Mouse (Mus musculus) neural tube, embryonic 11.5 days (tissue): Measurements from ENCODE around the gene Fam133b. TPM values are rescaled to one million over a fixed set of nuclear protein-coding genes. Genes with fewer than 3 reads are reported as not detected.
A peak's percentile ranks its signal among the peaks of the same experiment; 100 is the strongest.

Experiments used
- ATAC-seq: fragments of 200-750 bp; cut with Nextera tagmentation; 2 replicates; pipeline ENCODE4 v1.8.0; 2017; ENCODE audit warnings: moderate number of reproducible peaks, mild to moderate bottlenecking, moderate TSS enrichment, moderate library complexity; ENCODE audit not compliant: insufficient read depth, low FRiP score, low TSS enrichment
- DNase-seq: peaks from one replicate; pipeline ENCODE4 v3.0.0-alpha.2; 2015; ENCODE audit warnings: low spot score
- H3K27ac ChIP-seq: fragments of 300-500 bp; sonication (generic); 2 replicates; pipeline ENCODE4 v1.5.1; 2014; ENCODE audit warnings: low read depth, mild to moderate bottlenecking, low read length
- H3K27me3 ChIP-seq: fragments of 300-500 bp; sonication (generic); 2 replicates; pipeline ENCODE4 v1.6.1; 2014; ENCODE audit warnings: mild to moderate bottlenecking, low read length, mixed read lengths; ENCODE audit not compliant: control insufficient read depth, insufficient read depth
- H3K36me3 ChIP-seq: fragments of 300-500 bp; sonication (generic); 2 replicates; pipeline ENCODE4 v1.6.1; 2014; ENCODE audit warnings: mild to moderate bottlenecking, low read length, moderate library complexity, mixed read lengths; ENCODE audit not compliant: control insufficient read depth, insufficient read depth
- H3K4me1 ChIP-seq: fragments of 300-500 bp; sonication (generic); 2 replicates; pipeline ENCODE4 v1.6.1; 2014; ENCODE audit warnings: low read length, mixed read lengths; ENCODE audit not compliant: control insufficient read depth, insufficient read depth
- H3K4me2 ChIP-seq: fragments of 300-500 bp; sonication (generic); 2 replicates; pipeline ENCODE4 v1.6.1; 2014; ENCODE audit warnings: low read depth, mild to moderate bottlenecking, moderate library complexity
- H3K4me3 ChIP-seq: fragments of 300-500 bp; sonication (generic); 2 replicates; pipeline ENCODE4 v1.5.1; 2014; ENCODE audit warnings: low read depth, low read length
- H3K9ac ChIP-seq: fragments of 300-500 bp; sonication (generic); 2 replicates; pipeline ENCODE4 v1.6.1; 2014; ENCODE audit warnings: mild to moderate bottlenecking, low read length
- H3K9me3 ChIP-seq: fragments of 300-500 bp; sonication (generic); 2 replicates; pipeline ENCODE4 v1.6.1; 2016; ENCODE audit warnings: low read length; ENCODE audit not compliant: control insufficient read depth
- WGBS: fragments of 180-500 bp; shearing (Covaris S2); extraction: QIAGEN DNeasy Blood & Tissue Kit; methylation state at CpG from one replicate; pipeline ENCODE4 v1.1.7; 2014; 5-methylcytosine and 5-hydroxymethylcytosine counted together
- polyA plus RNA-seq: library from polyadenylated mRNA; unstranded; fragments of >200 nt; fragmentation: Nextera tagmentation; extraction: Ambion mirVana; gene quantifications from 2 replicates; pipeline ENCODE4 v1.2.1, GENCODE M21; 2014

The Fam133b gene
- polyA plus RNA-seq, 1 experiment from 2014 or later = 35.4 TPM

DNA sequence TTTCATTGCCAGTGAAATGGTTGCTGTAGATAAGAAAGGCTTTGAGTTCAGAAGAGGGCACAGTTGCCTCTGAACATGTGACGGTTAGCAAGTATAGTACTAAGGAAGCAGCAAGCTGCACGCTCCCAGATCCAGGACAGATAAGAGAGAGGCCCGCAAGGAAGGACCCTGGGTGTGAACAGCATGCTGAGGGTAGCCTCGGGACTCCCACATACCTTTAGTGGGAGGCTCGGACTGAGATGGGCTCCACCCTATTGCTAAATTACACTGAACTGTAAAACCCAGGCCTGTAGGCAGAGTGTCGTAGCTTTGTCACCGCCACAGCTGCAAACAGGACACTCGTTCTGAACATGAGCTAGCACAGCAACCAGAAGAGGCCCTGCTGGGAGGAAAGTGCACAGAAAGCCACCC is 28.7 kb upstream of the Fam133b start:
- no peak overlapping the region for H3K9ac ChIP-seq
- no peaks in the 10 kb centered on the region for H3K36me3 ChIP-seq
- no peaks in the 10 kb centered on the region for H3K27me3 ChIP-seq
- no peaks in the 10 kb centered on the region for H3K9me3 ChIP-seq
- H3K4me3 ChIP-seq = no peak overlapping the region
- no peak for DNase-seq
- no peak for ATAC-seq
- no peak overlapping the region for H3K27ac ChIP-seq
- H3K4me2 ChIP-seq = no peak overlapping the region
- no peaks in the 10 kb centered on the region for H3K4me1 ChIP-seq
- 68% methylated on average over 8 of the region's 8 CpGs for WGBS

DNA sequence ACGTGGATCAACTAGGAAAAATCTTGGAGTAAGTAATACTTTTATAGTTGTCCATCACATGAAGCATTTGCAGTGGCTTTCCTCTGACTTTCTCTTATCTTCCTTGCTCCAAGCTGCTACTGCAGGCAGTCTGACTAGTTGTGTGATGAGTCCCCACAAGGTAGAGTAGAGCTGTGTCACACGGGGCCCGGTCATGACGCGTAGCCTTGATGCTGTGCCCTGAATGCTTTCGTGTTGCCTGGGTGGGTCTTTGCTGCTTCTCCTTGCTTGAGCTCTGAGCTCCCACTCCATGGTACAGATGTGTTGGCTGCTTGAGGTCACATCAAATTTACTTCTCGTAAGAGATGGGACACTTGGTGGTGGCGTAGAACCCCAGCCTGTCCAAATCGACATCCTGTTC is 28.2 kb upstream of the Fam133b start:
- Histone ChIP-seq H3K4me2 (no peak overlapping the region), H3K36me3 (no peaks in the 10 kb centered on the region), H3K9ac (no peak overlapping the region), H3K4me3 (no peak overlapping the region), H3K4me1 (no peaks in the 10 kb centered on the region), H3K9me3 (no peaks in the 10 kb centered on the region), H3K27me3 (no peaks in the 10 kb centered on the region), H3K27ac (no peak overlapping the region)
- no peak for DNase-seq
- no peak for ATAC-seq
- WGBS = 91% methylated on average over 9 of the region's 9 CpGs

DNA sequence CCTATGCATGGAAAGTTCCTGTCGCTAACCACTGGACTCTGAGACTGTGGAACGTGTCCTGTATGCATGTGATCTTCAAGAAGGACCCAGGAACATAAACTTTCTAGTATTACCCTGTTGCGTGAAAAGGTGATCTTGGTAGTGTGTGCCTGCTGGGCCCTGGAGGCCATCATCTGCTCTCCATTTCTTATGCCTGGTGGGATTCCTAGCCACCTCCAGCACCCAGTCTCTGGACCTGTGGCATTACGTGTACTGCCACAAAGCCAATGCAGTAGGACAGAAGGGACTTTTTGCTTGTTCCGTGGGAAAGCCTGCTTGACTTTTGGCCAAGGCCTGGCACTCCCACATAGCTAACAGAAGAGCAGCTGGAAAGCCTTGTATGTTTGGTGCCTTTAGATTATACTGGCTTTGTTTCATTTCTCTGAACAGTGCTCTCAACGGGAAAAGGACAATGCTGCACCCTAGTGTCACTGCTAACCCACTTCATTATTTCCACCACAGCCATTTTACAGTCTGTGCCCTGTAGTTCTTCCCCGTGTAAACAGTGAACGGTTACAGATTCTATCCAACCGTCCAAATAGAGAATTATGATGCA is 27.1 kb upstream of the Fam133b start:
- no peaks in the 10 kb centered on the region for H3K4me1 ChIP-seq
- H3K4me3 ChIP-seq = no peak overlapping the region
- WGBS = 76% methylated on average over 9 of the region's 9 CpGs
- DNase-seq (peak; percentile 20), ATAC-seq (no peak)
- no peak overlapping the region for H3K27ac ChIP-seq
- H3K9me3 ChIP-seq = no peaks in the 10 kb centered on the region
- no peak overlapping the region for H3K4me2 ChIP-seq
- no peak overlapping the region for H3K9ac ChIP-seq
- H3K27me3 ChIP-seq = no peaks in the 10 kb centered on the region
- H3K36me3 ChIP-seq = no peaks in the 10 kb centered on the region

DNA sequence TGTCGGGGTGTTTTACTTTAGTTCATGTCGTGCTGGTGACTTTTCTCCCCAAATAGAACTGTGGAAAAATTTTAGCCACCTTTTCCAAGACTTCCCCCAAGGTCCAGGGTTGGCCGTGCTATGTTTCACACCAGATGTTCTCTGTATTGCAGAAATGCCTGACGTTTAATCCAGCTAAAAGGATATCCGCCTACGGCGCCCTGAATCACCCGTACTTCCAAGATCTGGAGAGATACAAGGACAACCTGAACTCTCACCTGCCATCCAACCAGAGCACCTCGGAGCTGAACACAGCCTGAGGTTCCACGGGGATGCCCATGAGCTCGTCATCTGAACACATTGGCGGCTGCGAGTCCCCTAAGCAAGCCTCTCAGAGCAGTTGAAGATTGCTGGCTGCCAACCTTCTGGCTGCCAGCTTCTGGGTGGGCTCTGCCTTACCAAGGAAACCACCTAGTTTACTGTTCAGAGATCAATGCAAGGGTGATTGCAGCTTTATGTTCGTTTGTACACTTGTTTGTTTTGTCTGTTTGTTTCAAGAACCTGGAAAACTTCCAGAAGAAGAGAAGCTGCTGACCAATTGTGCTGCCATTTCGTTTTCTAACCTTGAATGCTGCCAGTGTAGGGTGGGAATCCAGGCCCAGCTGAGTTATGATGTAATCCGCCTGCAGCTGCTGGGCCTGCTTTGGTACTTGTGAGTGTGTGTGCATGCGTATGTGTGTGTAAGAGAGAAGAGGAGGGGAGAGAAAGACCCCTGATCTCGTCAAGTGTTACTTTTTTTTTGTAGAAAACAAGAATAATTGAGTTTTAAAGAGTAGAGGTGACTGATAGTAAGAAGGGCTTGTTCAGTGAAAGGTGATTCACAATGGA is 22.9 kb upstream of the Fam133b start:
- DNase-seq (no peak), ATAC-seq (no peak)
- H3K9me3 ChIP-seq = no peaks in the 10 kb centered on the region
- H3K4me3 ChIP-seq = no peak overlapping the region
- H3K9ac ChIP-seq = no peak overlapping the region
- 87% methylated on average over 18 of the region's 18 CpGs for WGBS
- no peaks in the 10 kb centered on the region for H3K27me3 ChIP-seq
- H3K4me2 ChIP-seq = no peak overlapping the region
- no peaks in the 10 kb centered on the region for H3K4me1 ChIP-seq
- no peaks in the 10 kb centered on the region for H3K36me3 ChIP-seq
- no peak overlapping the region for H3K27ac ChIP-seq

DNA sequence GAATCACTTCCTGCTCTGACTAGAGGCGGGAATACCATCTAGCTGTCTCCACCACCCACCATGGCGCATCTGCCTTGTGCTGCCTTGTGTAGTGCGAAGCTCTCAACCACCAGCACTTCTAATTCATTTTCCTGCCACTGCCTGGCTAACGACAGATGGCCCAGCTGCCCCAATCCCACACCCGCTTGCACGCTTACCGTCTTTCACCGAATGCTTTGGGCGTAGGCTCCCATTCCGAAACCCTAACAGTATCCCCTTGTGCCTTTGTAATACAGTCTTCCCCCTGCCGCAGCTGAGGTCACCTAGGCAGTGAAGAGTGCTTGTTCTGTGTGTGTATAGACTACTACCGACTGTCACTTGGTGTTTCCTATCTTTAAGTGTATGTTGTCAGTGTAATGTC is 21.9 kb upstream of the Fam133b start:
- no peaks in the 10 kb centered on the region for H3K4me1 ChIP-seq
- H3K9me3 ChIP-seq = no peaks in the 10 kb centered on the region
- ATAC-seq (no peak), DNase-seq (no peak)
- H3K36me3 ChIP-seq = no peaks in the 10 kb centered on the region
- no peaks in the 10 kb centered on the region for H3K27me3 ChIP-seq
- H3K4me2 ChIP-seq = no peak overlapping the region
- 90% methylated on average over 12 of the region's 12 CpGs for WGBS
- H3K4me3 ChIP-seq = no peak overlapping the region
- H3K27ac ChIP-seq = no peak overlapping the region
- no peak overlapping the region for H3K9ac ChIP-seq

DNA sequence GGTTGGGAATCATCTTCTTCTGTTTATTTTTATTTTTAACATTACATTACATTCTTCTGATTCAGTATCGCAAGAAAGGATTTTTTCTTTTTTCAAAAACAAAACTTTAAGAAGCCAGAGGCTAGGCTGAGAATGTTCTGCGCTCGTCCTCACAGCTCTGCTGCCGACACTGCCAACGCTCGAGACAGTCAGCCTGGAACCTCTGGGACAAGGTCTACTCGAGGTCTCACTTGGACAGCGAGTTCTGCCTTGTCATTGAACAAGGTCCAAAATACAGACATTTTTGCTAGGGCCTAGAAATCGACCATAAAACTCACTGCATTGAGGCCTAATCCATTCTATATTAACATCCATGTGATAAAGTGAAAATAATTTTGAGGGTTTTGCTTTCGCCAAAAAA is 20.8 kb upstream of the Fam133b start:
- Histone ChIP-seq H3K27me3 (no peaks in the 10 kb centered on the region), H3K4me3 (no peak overlapping the region), H3K36me3 (no peaks in the 10 kb centered on the region), H3K9ac (no peak overlapping the region), H3K4me2 (no peak overlapping the region), H3K9me3 (no peaks in the 10 kb centered on the region), H3K27ac (no peak overlapping the region), H3K4me1 (no peaks in the 10 kb centered on the region)
- ATAC-seq = no peak
- DNase-seq = no peak
- 91% methylated on average over 10 of the region's 10 CpGs for WGBS

DNA sequence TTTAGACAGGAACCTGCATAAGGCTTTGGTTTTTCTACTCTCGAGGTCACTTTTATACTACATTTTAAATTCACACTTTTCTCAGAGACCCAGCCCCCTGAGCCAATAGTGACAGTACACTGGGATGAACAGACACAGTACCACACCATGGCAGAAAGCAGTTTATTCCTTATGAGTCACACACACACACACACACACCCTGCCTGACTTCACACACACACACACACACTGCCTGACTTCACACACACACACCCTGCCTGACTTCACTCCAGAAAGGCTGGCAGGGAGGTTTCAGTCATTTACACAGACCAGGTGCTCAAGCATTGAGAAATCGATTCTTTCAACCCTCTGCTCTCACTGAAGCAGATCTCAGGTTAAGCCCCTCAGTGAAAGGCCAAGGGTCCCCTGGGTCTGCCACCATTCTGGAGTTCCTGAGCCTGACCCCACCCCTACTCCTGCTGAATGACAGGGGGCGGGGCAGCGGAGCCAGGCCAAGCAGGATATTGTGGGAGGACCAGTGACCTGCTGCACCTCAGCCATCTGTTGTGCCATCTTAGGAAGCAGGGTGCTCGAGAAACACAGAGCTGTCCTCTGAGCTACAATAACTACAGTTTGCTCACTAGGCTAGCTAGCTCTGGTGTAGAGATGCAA is 16.5 kb upstream of the Fam133b start:
- H3K4me1 ChIP-seq = no peaks in the 10 kb centered on the region
- no peaks in the 10 kb centered on the region for H3K36me3 ChIP-seq
- ATAC-seq (no peak; the same call in 1 of the 2 replicates), DNase-seq (peak; percentile 43)
- H3K9me3 ChIP-seq = no peaks in the 10 kb centered on the region
- H3K4me2 ChIP-seq = no peak overlapping the region
- 34% methylated on average over 5 of the region's 5 CpGs for WGBS
- no peaks in the 10 kb centered on the region for H3K27me3 ChIP-seq
- H3K4me3 ChIP-seq = no peak overlapping the region
- H3K27ac ChIP-seq = no peak overlapping the region
- H3K9ac ChIP-seq = no peak overlapping the region

DNA sequence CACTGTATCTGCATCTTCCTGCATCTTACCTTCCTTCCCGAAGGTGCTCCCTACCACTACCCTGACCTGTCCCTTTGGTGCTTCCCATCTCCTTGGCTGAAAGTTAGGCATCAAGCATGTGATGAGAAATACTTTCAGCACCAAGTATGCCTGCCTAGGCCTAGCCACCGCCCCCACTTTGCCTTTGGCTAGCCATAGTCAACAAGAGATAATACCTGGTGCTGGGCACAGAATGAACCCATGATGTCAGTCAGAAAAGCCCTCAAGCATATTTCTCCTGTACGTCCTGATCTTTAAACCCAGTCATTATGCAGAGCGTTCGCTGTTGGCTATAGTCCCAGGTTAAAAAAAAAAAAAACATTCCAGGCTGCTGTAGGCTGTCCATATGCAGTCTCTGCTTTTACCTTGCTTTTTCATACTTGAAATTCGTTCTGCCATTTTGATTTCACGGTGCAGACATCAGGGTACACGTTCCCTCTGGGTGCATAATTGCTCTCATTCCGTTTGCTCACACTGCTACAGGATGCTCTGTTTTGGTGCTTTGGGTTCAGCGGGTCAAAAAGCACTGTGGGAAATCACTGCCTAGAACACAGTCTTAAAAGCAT is 13.9 kb upstream of the Fam133b start:
- H3K4me1 ChIP-seq = no peaks in the 10 kb centered on the region
- H3K9ac ChIP-seq = no peak overlapping the region
- DNase-seq = no peak
- no peak overlapping the region for H3K4me3 ChIP-seq
- no peaks in the 10 kb centered on the region for H3K27me3 ChIP-seq
- H3K9me3 ChIP-seq = no peaks in the 10 kb centered on the region
- WGBS = 80% methylated on average over 10 of the region's 10 CpGs
- no peaks in the 10 kb centered on the region for H3K36me3 ChIP-seq
- no peak overlapping the region for H3K27ac ChIP-seq
- ATAC-seq = no peak
- no peak overlapping the region for H3K4me2 ChIP-seq
